Mouse (Mus musculus) spleen, adult 12 weeks (tissue): Measurements from ENCODE around the gene Rps15.
A peak's percentile ranks its signal among the peaks of the same experiment; 100 is the strongest.
"Not testable (repeated sequence)": the region's sequence is repeated elsewhere in the genome, so short reads cannot be mapped to it uniquely, and the experiment has no call there.

Experiments
- DNase-seq: peaks from one replicate; pipeline ENCODE4 v3.0.0; 2022; ENCODE audit warnings: low spot score

Gene Rps15

DNA sequence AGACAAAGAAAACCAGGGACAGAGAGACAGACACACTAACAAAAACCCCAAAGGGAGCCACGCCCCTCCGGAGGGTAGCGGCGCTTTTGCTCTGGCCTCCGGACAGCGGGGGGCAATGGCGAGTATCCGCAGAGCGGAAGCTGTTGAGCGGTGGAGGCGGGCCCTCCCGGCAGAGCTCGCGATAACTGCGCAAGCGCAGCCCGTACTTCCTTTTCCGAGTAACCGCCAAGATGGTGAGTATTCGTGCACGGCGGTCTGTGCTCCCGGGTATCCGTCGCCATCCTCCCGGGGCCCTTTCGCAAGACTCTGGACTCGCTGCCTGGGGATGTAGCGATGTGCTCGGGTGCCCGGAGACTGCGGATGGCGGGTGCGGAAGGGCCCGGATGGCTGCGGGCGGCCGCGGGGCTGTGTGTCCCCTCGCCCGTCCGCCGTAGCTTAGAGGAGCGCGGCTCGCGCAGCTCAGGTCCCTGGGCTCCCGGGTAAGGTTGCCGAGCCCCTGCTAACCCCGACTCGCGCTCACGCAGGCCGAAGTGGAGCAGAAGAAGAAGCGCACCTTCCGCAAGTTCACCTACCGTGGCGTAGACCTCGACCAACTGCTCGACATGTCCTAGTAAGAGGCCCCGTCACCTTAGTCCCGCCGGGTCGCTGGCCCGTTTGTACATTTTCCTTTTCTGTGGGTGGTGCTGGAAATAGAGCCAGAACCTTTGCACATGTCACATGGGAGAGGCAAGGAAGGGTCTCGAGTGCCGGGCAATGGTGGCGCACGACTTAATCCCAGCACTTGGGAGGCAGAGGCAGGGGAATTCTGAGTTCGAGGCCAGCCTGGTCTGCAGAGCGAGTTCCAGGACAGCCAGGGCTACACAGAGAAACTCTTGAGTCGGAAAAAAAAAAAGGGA, at the start of gene Rps15:
Gene Rps15 (plus strand): TSS at position 203 of the 896 bp plus-strand sequence.
- peak; percentile 91 for DNase-seq

- no peak for DNase-seq
These were observed 49.6 kb upstream of the Rps15 start for GRCm38 (mm10) chr10:80242607-80243006.

DNA sequence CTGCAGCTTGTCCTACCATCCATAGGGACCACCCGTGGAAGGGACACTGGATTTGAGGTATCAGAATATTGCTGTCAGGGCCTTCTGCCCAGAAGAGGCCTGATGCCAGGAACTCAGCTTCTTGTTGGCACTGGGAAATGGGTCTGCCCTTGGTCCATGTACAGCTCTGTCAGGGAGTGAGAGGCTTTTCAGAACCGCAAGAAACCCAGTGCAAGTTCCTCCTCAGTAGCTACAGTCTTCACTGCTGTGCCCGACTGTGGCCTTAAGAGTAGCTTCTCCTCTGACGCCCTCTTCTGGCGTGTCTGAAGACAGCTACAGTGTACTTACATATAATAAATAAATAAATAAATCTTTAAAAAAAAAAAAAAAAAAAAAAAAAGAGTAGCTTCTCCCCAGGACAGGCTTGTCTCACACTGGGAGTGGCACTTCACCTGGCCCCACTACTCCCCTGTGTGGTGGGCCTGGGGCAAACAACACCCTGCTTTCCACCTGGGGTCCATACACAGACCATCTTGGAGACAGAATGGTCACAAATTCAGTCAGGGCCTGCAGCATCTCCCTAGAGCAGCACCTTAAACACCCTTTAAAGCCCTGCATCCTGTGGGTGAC, 47.4 kb upstream of the Rps15 start:
- no peak for DNase-seq

- peak; percentile 68 for DNase-seq
These were observed 46.7 kb upstream of the Rps15 start for GRCm38 (mm10) chr10:80245600-80245999.

- DNase-seq: no peak
These were observed 44.4 kb upstream of the Rps15 start for GRCm38 (mm10) chr10:80247849-80248248.

- DNase-seq: not testable (repeated sequence)
These were observed 43.8 kb upstream of the Rps15 start for GRCm38 (mm10) chr10:80248437-80248836.

DNA sequence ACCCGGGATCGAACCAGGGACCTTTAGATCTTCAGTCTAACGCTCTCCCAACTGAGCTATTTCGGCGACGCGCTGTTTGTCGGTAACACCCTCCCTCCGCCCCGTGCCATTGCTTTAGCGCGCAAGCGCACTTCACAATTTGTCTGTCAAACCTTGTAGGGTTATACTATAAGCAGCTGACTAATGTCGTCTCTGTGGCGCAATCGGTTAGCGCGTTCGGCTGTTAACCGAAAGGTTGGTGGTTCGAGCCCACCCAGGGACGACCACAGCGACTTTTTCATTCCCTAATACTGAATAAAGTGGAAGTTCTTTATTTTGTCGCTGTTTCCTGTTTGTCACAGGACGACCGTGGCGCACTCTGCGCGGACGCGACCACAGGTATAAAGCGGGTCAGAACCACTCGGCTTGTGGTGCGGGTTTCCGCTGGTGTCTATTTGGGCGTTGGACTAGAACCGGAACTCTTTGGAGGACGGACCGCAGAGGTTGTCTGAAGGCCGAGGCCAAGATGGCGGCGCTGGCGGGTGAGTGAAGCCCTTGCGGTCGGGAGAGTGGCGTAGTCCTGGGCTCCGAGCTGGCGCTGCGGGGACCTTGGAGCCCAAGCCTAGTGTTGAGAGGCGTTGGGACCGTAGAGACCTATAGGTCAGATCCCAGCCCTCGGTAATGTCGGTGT, 43.1 kb upstream of the Rps15 start, which contains the start of gene Ndufs7:
Gene Ndufs7 (plus strand): TSS at position 151 of the 670 bp plus-strand sequence.
- DNase-seq: peak; percentile 96

DNA sequence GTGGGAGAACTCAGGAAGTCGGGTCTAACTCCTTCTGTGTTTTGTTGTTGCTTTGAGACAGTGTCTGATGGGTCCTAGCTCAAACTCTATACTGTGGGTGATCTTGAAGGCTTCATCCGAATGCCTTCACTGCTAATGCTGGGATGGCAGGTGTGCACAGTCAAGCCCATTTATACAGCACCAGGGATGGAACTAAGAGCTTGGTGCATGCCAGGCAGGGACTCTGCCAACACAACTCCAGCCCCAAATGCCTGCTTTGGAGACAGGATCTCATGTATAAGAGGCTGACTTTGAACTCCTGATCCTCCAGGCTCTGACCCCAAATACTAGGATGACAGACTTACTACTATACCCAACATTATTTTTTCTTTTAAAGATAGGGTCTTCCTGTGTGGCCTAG, 42.2 kb upstream of the Rps15 start:
- DNase-seq: no peak

- DNase-seq: no peak
These were observed 41.7 kb upstream of the Rps15 start for GRCm38 (mm10) chr10:80250573-80250972.

DNA sequence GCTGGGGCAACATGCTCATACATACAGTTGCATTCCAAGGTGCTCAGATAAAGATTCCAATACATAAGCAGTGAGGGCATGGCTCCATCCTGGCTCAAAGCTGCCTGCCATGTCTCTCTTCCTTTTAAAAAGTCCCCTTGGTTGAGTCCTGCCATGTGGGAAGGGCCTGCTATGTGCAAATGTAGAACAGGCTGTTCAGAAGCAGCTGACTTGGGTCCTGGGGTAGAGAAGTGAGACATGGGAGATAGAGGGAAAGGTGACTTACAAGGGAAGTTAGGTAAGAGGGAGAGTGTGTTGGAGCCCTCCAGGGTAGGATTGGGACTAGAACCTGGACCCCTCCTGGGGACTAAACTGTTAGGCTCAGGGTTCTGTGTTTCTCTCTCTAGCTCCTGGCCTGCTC, 40.2 kb upstream of the Rps15 start:
- no peak for DNase-seq

DNA sequence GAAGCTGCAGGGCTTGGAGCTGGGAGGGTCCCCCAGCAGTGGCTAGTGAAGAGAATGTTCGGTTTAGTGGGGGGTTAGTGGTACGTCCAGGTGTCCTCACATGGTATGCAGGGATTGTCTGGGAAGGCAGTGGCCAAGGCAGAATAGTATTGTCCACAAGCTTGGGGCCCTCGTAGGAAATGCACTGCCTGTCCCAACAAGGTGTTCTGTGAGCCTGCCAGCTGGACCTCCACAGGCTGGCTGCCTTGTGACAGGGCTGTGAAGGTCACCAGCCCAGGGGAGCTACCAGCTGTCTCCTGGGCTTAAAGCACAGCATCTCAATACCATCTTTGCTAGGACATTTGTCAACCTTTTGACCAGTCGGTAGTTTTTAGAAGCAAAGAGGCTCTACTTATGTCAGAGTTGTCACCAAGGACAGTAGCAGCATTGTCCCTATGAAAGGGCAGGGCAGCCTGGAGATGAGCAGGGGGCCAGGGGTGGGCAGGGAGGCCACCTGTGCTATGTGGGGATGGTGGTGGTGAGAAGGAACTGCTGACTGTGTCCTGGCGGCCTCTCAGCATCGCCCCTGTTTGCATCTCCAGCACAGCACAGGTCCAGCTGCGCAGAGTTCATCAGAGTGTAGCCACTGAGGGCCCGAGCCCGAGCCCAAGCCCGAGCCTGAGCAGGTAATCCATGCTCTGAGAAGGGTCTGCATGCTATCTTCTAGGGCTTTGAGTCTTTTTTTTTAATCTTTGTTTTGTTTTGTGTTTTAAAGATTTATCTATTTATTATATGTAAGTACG, 39.6 kb upstream of the Rps15 start:
- DNase-seq: no peak

DNA sequence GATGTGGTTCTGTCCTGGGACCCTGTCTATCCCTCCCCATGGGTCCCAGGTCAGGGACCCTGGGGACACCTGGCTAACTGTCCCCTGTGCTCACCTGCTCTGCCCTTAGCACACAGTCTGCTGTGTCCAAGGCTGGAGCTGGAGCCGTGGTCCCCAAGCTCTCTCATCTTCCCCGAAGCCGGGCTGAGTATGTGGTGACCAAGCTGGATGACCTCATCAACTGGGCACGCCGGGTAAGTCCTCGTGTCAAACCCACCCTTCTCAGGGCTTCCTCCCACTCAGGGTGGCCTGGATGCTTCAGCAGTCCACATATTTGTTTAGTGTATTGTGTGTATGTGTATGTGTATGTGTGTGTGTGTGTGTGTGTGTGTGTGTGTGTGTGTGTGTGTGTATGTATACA, 38.7 kb upstream of the Rps15 start:
- no peak for DNase-seq

DNA sequence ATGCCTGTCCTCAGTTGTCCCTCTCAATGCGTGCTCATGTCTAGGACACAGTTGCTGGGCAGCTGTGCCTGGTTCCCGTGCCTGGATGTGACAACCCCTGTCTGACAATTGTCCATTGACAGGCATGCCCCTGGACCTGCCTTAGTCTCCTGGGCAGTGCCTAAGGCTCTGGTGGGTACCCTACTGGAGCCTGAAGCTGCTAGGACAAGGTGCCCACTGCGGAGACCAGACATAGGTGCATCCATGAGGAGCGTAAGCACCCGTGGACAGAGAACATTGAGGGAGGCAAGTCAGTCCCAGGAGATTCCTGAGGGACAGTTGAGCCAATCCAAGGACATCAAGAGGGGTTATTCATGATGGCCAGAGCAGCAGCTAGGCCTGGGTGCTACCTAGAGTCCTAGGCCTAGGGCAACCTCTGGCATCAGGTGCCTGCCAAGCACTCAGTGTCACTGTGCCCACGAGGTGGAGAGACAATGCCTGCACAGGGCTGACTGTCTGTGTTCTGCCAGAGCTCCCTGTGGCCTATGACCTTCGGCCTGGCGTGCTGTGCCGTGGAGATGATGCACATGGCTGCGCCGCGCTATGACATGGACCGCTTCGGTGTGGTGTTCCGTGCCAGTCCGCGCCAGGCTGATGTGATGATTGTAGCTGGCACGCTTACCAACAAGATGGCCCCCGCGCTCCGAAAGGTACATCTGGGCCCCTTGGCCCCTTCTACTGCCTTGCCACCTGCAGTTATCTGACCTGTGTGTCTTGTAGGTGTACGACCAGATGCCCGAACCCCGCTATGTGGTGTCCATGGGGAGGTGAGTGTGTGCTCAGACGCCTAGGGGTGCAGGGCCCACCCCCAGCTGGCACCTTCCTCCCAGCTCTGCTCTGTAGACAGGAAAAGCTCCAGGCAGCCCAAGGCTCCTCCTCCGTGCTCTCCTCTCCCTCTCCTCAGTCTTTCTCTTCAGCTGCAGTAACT, 37.6 kb upstream of the Rps15 start:
- DNase-seq: no peak

- DNase-seq: no peak
These were observed 36.2 kb upstream of the Rps15 start for GRCm38 (mm10) chr10:80255881-80256535.

DNA sequence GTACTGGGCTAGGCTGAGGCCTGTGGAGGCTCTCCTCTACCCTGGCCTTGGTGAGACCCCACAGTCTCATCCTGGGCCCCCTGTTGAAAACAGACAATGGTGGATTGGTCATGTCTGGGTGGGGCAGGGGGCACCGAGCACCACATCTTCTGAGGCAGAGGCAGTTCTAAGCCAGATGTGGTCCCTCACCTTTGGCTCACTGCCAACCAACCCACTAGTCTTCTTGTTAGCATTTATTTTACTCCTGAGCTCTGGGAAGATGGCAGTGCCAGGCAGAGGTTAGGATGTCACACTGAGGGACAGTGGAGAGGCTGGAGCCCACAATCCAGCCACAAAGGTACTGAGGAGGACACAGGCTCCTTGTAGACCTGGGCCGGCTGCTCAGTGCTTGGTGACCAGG, 34.3 kb upstream of the Rps15 start:
- no peak for DNase-seq

DNA sequence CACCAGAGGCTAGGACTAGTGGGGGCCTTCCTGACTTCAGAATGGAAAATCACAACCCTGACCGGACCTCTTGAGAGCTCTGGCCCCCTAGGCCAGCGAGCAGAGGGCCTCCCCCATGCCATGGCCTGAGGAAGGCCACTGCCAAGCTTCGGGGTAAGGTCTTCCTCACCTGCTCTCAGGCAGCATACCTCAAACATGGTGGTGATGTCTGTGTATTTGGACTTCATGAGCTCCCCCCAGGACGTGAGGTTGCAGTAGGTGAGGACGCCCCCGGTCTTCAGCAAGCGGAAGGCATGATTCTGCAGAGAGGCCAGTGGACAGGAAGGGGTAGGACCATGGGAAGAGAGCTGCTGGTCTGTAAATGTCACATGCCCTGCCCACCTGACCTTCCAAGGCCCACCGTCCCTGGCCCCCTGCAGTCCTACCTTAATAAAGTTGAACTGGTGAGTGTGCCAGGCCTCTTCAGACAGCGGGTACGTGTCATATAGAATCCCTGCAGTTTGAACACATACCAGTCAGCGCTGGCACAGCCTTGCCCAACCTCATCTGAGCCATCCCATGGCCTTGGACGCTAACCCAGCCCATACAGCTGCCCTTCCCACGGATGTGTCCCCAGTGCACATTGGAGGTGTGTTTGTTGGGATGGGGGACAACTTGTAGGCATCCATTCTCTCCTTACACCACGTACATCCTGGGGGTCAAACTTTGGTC, 33.3 kb upstream of the Rps15 start:
- DNase-seq: no peak

DNA sequence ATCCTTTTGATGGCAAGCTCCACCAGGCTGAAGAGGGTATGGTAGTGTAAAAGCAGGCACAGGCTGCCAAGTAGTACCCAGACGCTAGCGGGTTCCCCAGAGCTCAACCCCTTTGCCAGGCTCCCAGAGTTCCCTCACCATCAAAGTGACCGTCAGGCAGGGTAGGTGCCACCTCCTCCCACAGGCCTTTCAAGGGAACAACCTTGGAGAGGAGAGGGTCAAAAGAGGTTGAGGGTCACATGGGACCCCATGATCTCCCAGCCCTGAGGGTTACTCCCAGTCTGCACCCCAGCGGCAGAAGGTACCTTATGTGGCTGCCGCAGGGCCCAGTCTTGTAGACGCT, 32.8 kb upstream of the Rps15 start:
- DNase-seq: no peak

DNA sequence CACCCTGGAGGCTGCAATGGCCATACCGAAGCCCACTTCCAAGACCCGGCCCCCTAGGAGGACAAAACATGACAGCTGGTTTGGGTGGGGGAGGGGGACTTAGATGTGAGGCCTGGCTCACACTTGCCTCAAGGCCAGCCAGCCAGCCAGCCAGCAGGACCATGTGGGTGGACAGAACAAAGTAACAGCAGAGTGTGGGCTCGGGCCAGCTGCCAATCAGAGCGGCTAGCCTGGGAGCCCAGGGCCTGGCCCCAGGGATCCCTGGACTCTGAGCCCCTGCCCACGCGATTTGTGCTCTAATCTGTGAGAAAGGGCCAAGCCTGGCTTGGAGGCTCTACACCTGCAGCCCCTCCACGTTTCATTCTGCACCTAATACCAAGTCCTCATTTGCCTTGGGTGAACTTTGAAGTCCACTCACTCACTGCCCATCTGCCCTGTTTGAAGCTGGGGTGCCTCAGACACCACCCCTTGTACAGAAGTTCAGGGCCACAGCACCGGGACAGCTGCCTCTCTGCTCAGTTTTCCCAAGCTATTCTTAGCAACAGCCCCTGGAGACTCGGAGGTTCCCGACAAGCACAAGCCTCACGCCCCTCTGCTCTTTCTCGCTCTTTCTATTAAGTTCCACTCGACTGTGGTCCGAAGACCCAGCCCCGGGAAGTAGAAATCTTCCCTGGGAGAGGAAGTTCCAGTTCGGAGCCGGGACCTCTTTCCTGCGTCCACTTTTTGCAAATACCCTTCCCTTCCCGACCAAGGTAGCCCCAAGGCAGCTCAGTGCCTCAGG, 32.2 kb upstream of the Rps15 start:
- no peak for DNase-seq
